9 mouse cellular contexts compared by ENCODE assay signal in genomic region chr4:115097146-115097496, GRCm38 (mm10). TPM values are rescaled to one million over a fixed set of nuclear protein-coding genes. Genes with fewer than 3 reads are reported as not detected.
A peak's percentile ranks its signal among the peaks of the same experiment; 100 is the strongest.
DNase-seq lines count a peak whose midpoint lies in the region; ATAC-seq and TF ChIP-seq lines count a peak whose summit lies in the region.
"Had no signal": no experiment of that assay in that cellular context is flagged by ENCODE, and none has a peak within 500 bp of the region (broad histone marks: within the 10 kb centered on the region; RNA-seq: fewer than 3 reads in every experiment).

No protein-coding gene starts in this region.

- DNase-seq in cerebellum, postnatal 25 days: peak; percentile 22 to 52
- peak; percentile 47 for DNase-seq in c-Kit-positive CD71-positive TER-119-positive erythroid progenitor cells, embryonic 14.5 days (ENCODE audit: low spot score)
- DNase-seq in heart, postnatal 0 days (ENCODE audit: low spot score): no peak
- DNase-seq in limb, embryonic 11.5 days (ENCODE audit: low spot score): peak; percentile 68
- no peak for DNase-seq in thymus, postnatal 10 days (ENCODE audit: low spot score in 2 of 2)
- DNase-seq in spleen, postnatal 14 days (ENCODE audit: low spot score in 2 of 2): no peak

- peak overlapping the region; percentile 85 for H3K4me2 ChIP-seq in heart, postnatal 0 days (ENCODE audit: low read depth, low read length)
- H3K4me2 ChIP-seq in limb, embryonic 11.5 days (ENCODE audit: low read depth, severe bottlenecking): peak overlapping the region; percentile 20; the same call in 1 of the 2 replicates
- peak overlapping the region; percentile 84 for H3K4me2 ChIP-seq in midbrain, embryonic 12.5 days (replicated peaks)

- no peak overlapping the region for H3K9ac ChIP-seq in heart, postnatal 0 days (replicated peaks; ENCODE audit: low read depth, low read length)
- H3K9ac ChIP-seq in limb, embryonic 11.5 days (ENCODE audit: low read length): no peak overlapping the region
- no peak overlapping the region for H3K9ac ChIP-seq in midbrain, embryonic 12.5 days (replicated peaks)

- 0% methylated on average over 6 of the region's 6 CpGs for WGBS in heart, postnatal 0 days
- 1% methylated on average over 6 of the region's 6 CpGs for WGBS in limb, embryonic 11.5 days
- WGBS in midbrain, embryonic 12.5 days: 2% methylated on average over 6 of the region's 6 CpGs

- H3K4me3 ChIP-seq in heart, postnatal 0 days (ENCODE audit: low read depth, low read length): peak overlapping the region; percentile 20; the same call in 1 of the 2 replicates
- H3K4me3 ChIP-seq in limb, embryonic 11.5 days (ENCODE audit: low read depth, low read length): no peak overlapping the region
- no peak overlapping the region for H3K4me3 ChIP-seq in midbrain, embryonic 12.5 days

- TF ChIP-seq EP300 in heart, postnatal 0 days (IDR thresholded peaks at IDR 0.05; ENCODE audit: low read depth): no peak

- peaks cover 18% of the 10 kb centered on the region for H3K4me1 ChIP-seq in heart, postnatal 0 days (ENCODE audit: control insufficient read depth, insufficient read depth)
- peaks cover 3% of the 10 kb centered on the region; the same call in 1 of the 2 replicates for H3K4me1 ChIP-seq in limb, embryonic 11.5 days (ENCODE audit: control insufficient read depth, insufficient read depth, low read length)
- H3K4me1 ChIP-seq in midbrain, embryonic 12.5 days: peaks cover 18% of the 10 kb centered on the region

- no peaks in the 10 kb centered on the region for H3K36me3 ChIP-seq in heart, postnatal 0 days (replicated peaks; ENCODE audit: control insufficient read depth, insufficient read depth, low read length)
- H3K36me3 ChIP-seq in limb, embryonic 11.5 days (ENCODE audit: control insufficient read depth, insufficient read depth, low read length): no peaks in the 10 kb centered on the region
- no peaks in the 10 kb centered on the region for H3K36me3 ChIP-seq in midbrain, embryonic 12.5 days

- no peaks in the 10 kb centered on the region for H3K9me3 ChIP-seq in heart, postnatal 0 days (replicated peaks; ENCODE audit: control insufficient read depth, low read length)
- H3K9me3 ChIP-seq in limb, embryonic 11.5 days (ENCODE audit: control insufficient read depth, low read length): no peaks in the 10 kb centered on the region
- H3K9me3 ChIP-seq in midbrain, embryonic 12.5 days: no peaks in the 10 kb centered on the region

- H3K27ac ChIP-seq in heart, postnatal 0 days (ENCODE audit: low read depth): no peak overlapping the region
- no peak overlapping the region for H3K27ac ChIP-seq in limb, embryonic 11.5 days (replicated peaks; ENCODE audit: low read depth, low read length)
- H3K27ac ChIP-seq in midbrain, embryonic 12.5 days (replicated peaks): no peak overlapping the region

- peaks cover 30% of the 10 kb centered on the region; the same call in 1 of the 2 replicates for H3K27me3 ChIP-seq in heart, postnatal 0 days (ENCODE audit: control insufficient read depth, insufficient read depth, low read length)
- peaks cover 28% of the 10 kb centered on the region for H3K27me3 ChIP-seq in limb, embryonic 11.5 days (ENCODE audit: control insufficient read depth, insufficient read depth, low read length)
- peaks cover 37% of the 10 kb centered on the region for H3K27me3 ChIP-seq in midbrain, embryonic 12.5 days

- ATAC-seq in cerebellum, adult (ENCODE audit: insufficient number of reproducible peaks, low FRiP score, low TSS enrichment): no peak
- ATAC-seq in heart, postnatal 0 days (ENCODE audit: insufficient read depth, low read depth): no peak
- peak; percentile 53; the same call in 1 of the 2 replicates for ATAC-seq in limb, embryonic 11.5 days (ENCODE audit: insufficient number of reproducible peaks, low FRiP score, low TSS enrichment, low read depth)
- peak; percentile 19; the same call in 1 of the 2 replicates for ATAC-seq in midbrain, embryonic 12.5 days (ENCODE audit: low FRiP score, low read depth)

- TF ChIP-seq CTCF in heart, postnatal 0 days (IDR thresholded peaks at IDR 0.05; ENCODE audit: low read depth): peak; percentile 52

RNA-seq across cellular contexts. Expression of gene Pdzk1ip1, which starts 8.6 kb away (rescaled TPM):
- 0.97 and 4.2 TPM in 2 replicates for total RNA-seq in heart, postnatal 0 days (2014; rRNA removed; ENCODE audit: low replicate concordance)
- 0.90 and 1.0 TPM in 2 replicates for polyA plus RNA-seq in heart, postnatal 0 days (2015; fragmentation: Nextera tagmentation; extraction: Ambion mirVana)
- polyA plus RNA-seq in limb, embryonic 11.5 days (2014; fragmentation: Nextera tagmentation; extraction: Ambion mirVana): 11.2 and 12.3 TPM in 2 replicates
- polyA plus RNA-seq in midbrain, embryonic 12.5 days (2016; fragmentation: Nextera tagmentation; extraction: Ambion mirVana): 11.8 and 12.9 TPM in 2 replicates

RNA-seq across cellular contexts. Expression of gene Cyp4x1, which starts 37.0 kb away (rescaled TPM):
- not detected in 2 replicates for total RNA-seq in heart, postnatal 0 days (2014; rRNA removed; ENCODE audit: low replicate concordance)
- not detected in 2 replicates for polyA plus RNA-seq in heart, postnatal 0 days (2015; fragmentation: Nextera tagmentation; extraction: Ambion mirVana)
- 0.03 TPM in 1 of 2 replicates, not detected in the other for polyA plus RNA-seq in limb, embryonic 11.5 days (2014; fragmentation: Nextera tagmentation; extraction: Ambion mirVana)
- polyA plus RNA-seq in midbrain, embryonic 12.5 days (2016; fragmentation: Nextera tagmentation; extraction: Ambion mirVana): 1.7 and 1.8 TPM in 2 replicates
- total RNA-seq: heart, adult 18-20 months had no signal

RNA-seq across cellular contexts. Expression of gene Tal1, which starts 40.9 kb away (rescaled TPM):
- total RNA-seq in heart, postnatal 0 days (2014; rRNA removed; ENCODE audit: low replicate concordance): 10.1 and 10.7 TPM in 2 replicates
- 0.78 and 0.80 TPM in 2 replicates for polyA plus RNA-seq in heart, postnatal 0 days (2015; fragmentation: Nextera tagmentation; extraction: Ambion mirVana)
- 2.7 and 3.4 TPM in 2 replicates for polyA plus RNA-seq in limb, embryonic 11.5 days (2014; fragmentation: Nextera tagmentation; extraction: Ambion mirVana)
- polyA plus RNA-seq in midbrain, embryonic 12.5 days (2016; fragmentation: Nextera tagmentation; extraction: Ambion mirVana): 9.6 and 9.8 TPM in 2 replicates

Comparison
In these comparisons a context has a peak if more than half of its experiments do, and no peak if none do; other contexts are left out.
1. DNase-seq: peak in cerebellum, postnatal 25 days (2 of 2), c-Kit-positive CD71-positive TER-119-positive erythroid progenitor cells, embryonic 14.5 days (single experiment) and limb, embryonic 11.5 days (single experiment); none in heart, postnatal 0 days (single experiment), thymus, postnatal 10 days (0 of 2) and spleen, postnatal 14 days (0 of 2).
2. ATAC-seq: peak in limb, embryonic 11.5 days (single experiment) and midbrain, embryonic 12.5 days (single experiment); none in cerebellum, adult (single experiment) and heart, postnatal 0 days (single experiment).
3. H3K4me2 ChIP-seq: peak in every context shown above with its lines; median percentile 85 in heart, postnatal 0 days; 84 in midbrain, embryonic 12.5 days; 20 in limb, embryonic 11.5 days.